25 mouse cellular contexts compared by ENCODE assay signal in the genomic region with DNA sequence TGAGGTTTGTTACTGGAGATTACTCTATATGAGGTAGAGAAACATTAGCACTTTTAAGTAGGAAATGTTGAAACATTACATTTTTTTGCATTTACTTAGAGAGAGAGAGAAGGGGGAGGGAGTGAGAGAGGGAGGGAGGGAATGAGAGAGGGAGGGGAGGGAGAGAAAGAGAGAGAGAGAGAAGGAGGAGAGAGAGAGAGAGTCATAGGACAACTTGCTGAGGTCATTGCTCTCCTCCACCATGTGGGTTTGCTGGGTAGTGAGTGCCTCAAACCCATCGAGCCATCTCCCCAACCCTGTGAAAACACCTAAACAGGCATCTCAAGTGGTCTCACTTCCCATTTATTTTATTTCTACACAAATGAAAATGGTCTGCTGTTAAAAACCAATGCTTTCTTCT. TPM values are rescaled to one million over a fixed set of nuclear protein-coding genes. Genes with fewer than 3 reads are reported as not detected.
DNase-seq lines count a peak whose midpoint lies in the region; TF ChIP-seq lines count a peak whose summit lies in the region.
"Had no signal": no experiment of that assay in that cellular context is flagged by ENCODE, and none has a peak within 500 bp of the region (broad histone marks: within the 10 kb centered on the region; RNA-seq: fewer than 3 reads in every experiment).

No protein-coding gene starts in this region.

- peak overlapping the region; percentile 56; the same call in 1 of the 2 replicates for H3K9ac ChIP-seq in CH12.LX (ENCODE audit: insufficient read depth, low read depth)

- peak overlapping the region; percentile 39; the same call in 1 of the 2 replicates for H3K4me2 ChIP-seq in CH12.LX (ENCODE audit: insufficient read depth, low read depth, poor library complexity, severe bottlenecking)

- no peak; the same call in 1 of the 2 replicates for TF ChIP-seq RAD21 in CH12.LX (IDR thresholded peaks at IDR 0.05; ENCODE audit: low read depth, low read length)

- H3K79me2 ChIP-seq in CH12.LX (replicated peaks; ENCODE audit: control insufficient read depth, extremely low read depth, insufficient read depth, poor library complexity, severe bottlenecking): no peaks in the 10 kb centered on the region

- H3K36me3 ChIP-seq in CH12.LX (replicated peaks in 1 of 2; ENCODE audit: control insufficient read depth in 1 of 2, insufficient read depth in 1 of 2, low read length in 1 of 2): no peaks in the 10 kb centered on the region
- no peaks in the 10 kb centered on the region for H3K36me3 ChIP-seq in splenic B cell, adult 2 months (ENCODE audit: control insufficient read depth, insufficient read depth, low read length, poor library complexity, severe bottlenecking)
- H3K36me3 ChIP-seq: G1E had no signal

- H3K4me1 ChIP-seq in CH12.LX (ENCODE audit: control insufficient read depth in 1 of 2, insufficient read depth in 2 of 2): peaks cover 11 to 45% of the 10 kb centered on the region in 2 experiments

- dilution Hi-C loops in CH12.LX (cut with MboI; ENCODE audit: extremely low pct_ligation_motif_present, extremely low pct_unique_long_range_greater_than_20kb, low sequenced_read_pairs): no loop called here

- H3K27me3 ChIP-seq in CH12.LX (replicated peaks): no peaks in the 10 kb centered on the region
- no peaks in the 10 kb centered on the region; the same call in 1 of the 2 replicates for H3K27me3 ChIP-seq in splenic B cell, adult 2 months (ENCODE audit: control insufficient read depth, insufficient read depth, low read length, poor library complexity, severe bottlenecking)
- H3K27me3 ChIP-seq: Patski had no signal

- TF ChIP-seq EP300 in CH12.LX (IDR thresholded peaks at IDR 0.05; ENCODE audit: low read length): peak; percentile 62

- DNase-seq in A20 (ENCODE audit: low read depth, low spot score) (peak; percentile 51), CH12.LX (ENCODE audit: extremely low read depth) (peak; percentile 57)
- DNase-seq in splenic B cell, adult 2 months (ENCODE audit: low read depth, low spot score): peak; percentile 28
- DNase-seq in left cerebral cortex, postnatal 25 days (ENCODE audit: low spot score in 2 of 2): no peak
- DNase-seq in right cerebral cortex, adult 18-20 months: no peak
- no peak for DNase-seq in thymus, adult 18-20 months
- DNase-seq: adrenal gland, adult 2 months; adrenal gland, adult 8-10 months; adrenal gland, postnatal 10 days; adrenal gland, postnatal 14 days; adrenal gland, postnatal 25 days; adrenal gland, postnatal 36 days; B cell, adult 2 months; cerebellum, adult 11 months; cerebellum, adult 11-12 months; cerebellum, adult 18-20 months; cerebellum, adult 2 months; cerebellum, adult 8-10 months had no signal

- no peak for TF ChIP-seq CTCF in CH12.LX (conservative IDR thresholded peaks at IDR 0.05 in 1 of 2, IDR thresholded peaks at IDR 0.05 in 1 of 2; ENCODE audit: low read depth in 2 of 2, low read length in 2 of 2)

- no peak overlapping the region for H3K4me3 ChIP-seq in CH12.LX (replicated peaks in 1 of 3; ENCODE audit: low read depth in 2 of 3, low read length in 2 of 3, poor library complexity in 1 of 3)

- peaks cover 6% of the 10 kb centered on the region for H3K9me3 ChIP-seq in CH12.LX (replicated peaks; ENCODE audit: low read length)
- H3K9me3 ChIP-seq: G1E had no signal

- peak overlapping the region; percentile 75 for H3K27ac ChIP-seq in CH12.LX (ENCODE audit: insufficient read depth, low read depth)

- intact Hi-C loops in left cerebral cortex, postnatal 25 days (cut with DNase I): no loop called here

- no peak for TF ChIP-seq POLR2A in CH12.LX (IDR thresholded peaks at IDR 0.05; ENCODE audit: low read depth, low read length)

- in situ Hi-C loops in CH12.LX (cut with MboI; ENCODE audit: low pct_ligation_motif_present, low pct_unique_long_range_greater_than_20kb, low sequenced_read_pairs): no loop called here

TF ChIP-seq in CH12.LX, 34 proteins besides CTCF, POLR2A, EP300 and RAD21:
- TF ChIP-seq USF2 (conservative IDR thresholded peaks at IDR 0.05; ENCODE audit: low read depth, low read length): no peak
- peak; percentile 43; the same call in 1 of the 2 replicates for TF ChIP-seq ETS1 (conservative IDR thresholded peaks at IDR 0.05; ENCODE audit: low read depth, low read length)
- TF ChIP-seq ZKSCAN1 (IDR thresholded peaks at IDR 0.05; ENCODE audit: borderline replicate concordance, low read depth, low read length): no peak
- TF ChIP-seq TBP (conservative IDR thresholded peaks at IDR 0.05; ENCODE audit: low read depth, low read length): no peak
- no peak; the same call in 1 of the 2 replicates for TF ChIP-seq JUND (conservative IDR thresholded peaks at IDR 0.05; ENCODE audit: low read depth, low read length)
- TF ChIP-seq POLR2AphosphoS2 (IDR thresholded peaks at IDR 0.05; ENCODE audit: low read depth, low read length): no peak
- TF ChIP-seq CHD1 (IDR thresholded peaks at IDR 0.05; ENCODE audit: low read depth, low read length): no peak
- no peak for TF ChIP-seq MAFK (IDR thresholded peaks at IDR 0.05; ENCODE audit: insufficient replicate concordance, low read length)
- TF ChIP-seq ZMIZ1 (IDR thresholded peaks at IDR 0.05; ENCODE audit: low read depth, low read length): no peak
- TF ChIP-seq MXI1 (IDR thresholded peaks at IDR 0.05; ENCODE audit: low read depth, low read length): peak; percentile 58; the same call in 1 of the 2 replicates
- TF ChIP-seq JUN (IDR thresholded peaks at IDR 0.05; ENCODE audit: insufficient read depth, low read depth, low read length): 0 out of 2 replicates have a peak, but pooled peaks have one; percentile 34
- TF ChIP-seq CHD2 (IDR thresholded peaks at IDR 0.05; ENCODE audit: low read length): no peak
- no peak for TF ChIP-seq SIN3A (IDR thresholded peaks at IDR 0.05; ENCODE audit: low read length)
- no peak for TF ChIP-seq E2F4 (IDR thresholded peaks at IDR 0.05; ENCODE audit: insufficient replicate concordance, low read depth, low read length)
- no peak; the same call in 1 of the 2 replicates for TF ChIP-seq MEF2A (IDR thresholded peaks at IDR 0.05; ENCODE audit: borderline replicate concordance, low read depth, low read length)
- TF ChIP-seq IRF4 (IDR thresholded peaks at IDR 0.05; ENCODE audit: low read depth, low read length): peak; percentile 79
- TF ChIP-seq NELFE (IDR thresholded peaks at IDR 0.05; ENCODE audit: low read depth, low read length): no peak
- TF ChIP-seq UBTF (IDR thresholded peaks at IDR 0.05; ENCODE audit: low read depth, low read length): no peak
- TF ChIP-seq RCOR1 (conservative IDR thresholded peaks at IDR 0.05; ENCODE audit: low read depth, low read length): no peak
- TF ChIP-seq GABPA (IDR thresholded peaks at IDR 0.05; ENCODE audit: insufficient replicate concordance, low read depth, low read length): no peak
- peak; percentile 29; the same call in 1 of the 2 replicates for TF ChIP-seq ZNF384 (IDR thresholded peaks at IDR 0.05; ENCODE audit: low read depth, low read length)
- no peak for TF ChIP-seq ZC3H11A (IDR thresholded peaks at IDR 0.05; ENCODE audit: low read depth, low read length)
- TF ChIP-seq HCFC1 (IDR thresholded peaks at IDR 0.05; ENCODE audit: low read depth, low read length): no peak
- peak; percentile 65; the same call in 1 of the 2 replicates for TF ChIP-seq MYC (IDR thresholded peaks at IDR 0.05; ENCODE audit: low read depth, low read length)
- TF ChIP-seq USF1 (IDR thresholded peaks at IDR 0.05; ENCODE audit: low read depth, low read length): no peak
- TF ChIP-seq MAX (IDR thresholded peaks at IDR 0.05; ENCODE audit: low read length): peak; percentile 68; the same call in 1 of the 2 replicates
- TF ChIP-seq PAX5 (IDR thresholded peaks at IDR 0.05; ENCODE audit: low read length): no peak
- peak; percentile 91; the same call in 1 of the 2 replicates for TF ChIP-seq MAZ (IDR thresholded peaks at IDR 0.05; ENCODE audit: low read depth, low read length)
- TF ChIP-seq TCF12 (IDR thresholded peaks at IDR 0.05; ENCODE audit: low read depth, low read length): no peak
- no peak for TF ChIP-seq KAT2A (IDR thresholded peaks at IDR 0.05; ENCODE audit: insufficient replicate concordance, low read length)
- TF ChIP-seq ELF1 (IDR thresholded peaks at IDR 0.05; ENCODE audit: low read depth, low read length): no peak
- TF ChIP-seq NRF1 (IDR thresholded peaks at IDR 0.05; ENCODE audit: low read depth, low read length): no peak
- TF ChIP-seq BHLHE40 (IDR thresholded peaks at IDR 0.05; ENCODE audit: low read depth, low read length): no peak
- no peak for TF ChIP-seq SMC3 (IDR thresholded peaks at IDR 0.05; ENCODE audit: low read depth, low read length)

RNA-seq across cellular contexts. Expression of a gene that starts 18.6 kb away (rescaled TPM):
- total RNA-seq in CH12.LX (2012; rRNA removed) (3.5 and 12.9 TPM in 2 replicates), CH12.LX (2014; rRNA removed) (1.2 TPM in 2 replicates)
- polyA plus RNA-seq in CH12.LX (2012; ENCODE audit: insufficient read length, low read depth): not detected in 2 replicates
- total RNA-seq in left cerebral cortex, postnatal 25 days (2021): not detected
- total RNA-seq: adrenal gland, adult 18-20 months; adrenal gland, adult 2 months; adrenal gland, adult 8-10 months; adrenal gland, postnatal 10 days; adrenal gland, postnatal 14 days; adrenal gland, postnatal 25 days; adrenal gland, postnatal 36 days; adrenal gland, postnatal 4 days; ES-E14; MEL had no signal
- polyA plus RNA-seq: adrenal gland, adult 2 months; brain, embryonic 14.5 days; cerebellum, adult 2 months; G1E had no signal

Comparison
In these comparisons a context has a peak if more than half of its experiments do, and no peak if none do; other contexts are left out.
1. DNase-seq: peak in A20 (single experiment), CH12.LX (single experiment) and splenic B cell, adult 2 months (single experiment); none in left cerebral cortex, postnatal 25 days (0 of 2), right cerebral cortex, adult 18-20 months (single experiment) and thymus, adult 18-20 months (0 of 2).